Mouse (Mus musculus) heart, postnatal 0 days (tissue): ENCODE results near the gene Mipol1.

Experiments used
- CTCF ChIP-seq: IDR thresholded peaks from 2 replicates; pipeline ENCODE4 v1.5.1; 2016; ENCODE audit warnings: antibody characterized with exemption, control low read depth, low read depth
- EP300 ChIP-seq: IDR thresholded peaks from 2 replicates; pipeline ENCODE4 v1.6.1; 2016; ENCODE audit warnings: antibody characterized with exemption, low read depth

DNA sequence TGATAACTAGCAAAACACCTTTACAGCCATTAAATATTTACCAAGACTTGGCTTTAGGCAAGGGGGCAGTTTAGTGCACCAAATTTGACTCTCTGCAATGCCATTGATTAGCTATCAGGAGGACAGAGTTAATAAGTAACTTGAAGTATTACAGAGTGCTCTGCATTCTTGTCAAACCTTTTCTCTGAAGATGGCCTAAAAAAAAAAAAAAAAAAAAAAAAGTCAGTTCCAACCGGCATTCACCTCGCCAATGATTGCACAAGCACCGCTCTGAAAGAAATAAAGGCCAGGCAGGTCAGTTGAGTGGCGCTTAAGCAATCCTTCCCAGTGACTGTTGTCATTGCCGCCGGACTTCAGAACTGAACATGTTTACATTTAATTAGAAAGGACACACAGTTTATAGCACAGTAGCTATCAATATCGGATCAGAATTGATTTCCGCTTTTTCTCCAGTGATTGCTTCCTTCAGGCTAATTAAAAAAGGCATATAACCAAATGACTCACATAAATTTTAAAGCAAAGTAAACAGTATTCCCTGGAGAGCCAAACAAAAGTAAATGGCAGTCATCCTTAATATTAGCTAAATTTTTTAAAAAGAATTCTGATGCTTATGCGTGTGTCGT, 214.2 kb downstream of the Mipol1 start:
- TF ChIP-seq CTCF: no peak
- no peak for TF ChIP-seq EP300
